Mouse (Mus musculus) frontal cortex, postnatal 10 days (tissue): Measurements from ENCODE around the gene Glipr1l2.
A peak's percentile ranks its signal among the peaks of the same experiment; 100 is the strongest.
"Not testable (repeated sequence)": the region's sequence is repeated elsewhere in the genome, so short reads cannot be mapped to it uniquely, and the experiment has no call there.

Source experiments
- DNase-seq, 2 experiments: peaks; one replicate each; pipeline ENCODE4 v3.0.0; 2022; ENCODE audit warnings: low spot score in 2 of 2, mixed read lengths in 1 of 2

Gene Glipr1l2

DNA sequence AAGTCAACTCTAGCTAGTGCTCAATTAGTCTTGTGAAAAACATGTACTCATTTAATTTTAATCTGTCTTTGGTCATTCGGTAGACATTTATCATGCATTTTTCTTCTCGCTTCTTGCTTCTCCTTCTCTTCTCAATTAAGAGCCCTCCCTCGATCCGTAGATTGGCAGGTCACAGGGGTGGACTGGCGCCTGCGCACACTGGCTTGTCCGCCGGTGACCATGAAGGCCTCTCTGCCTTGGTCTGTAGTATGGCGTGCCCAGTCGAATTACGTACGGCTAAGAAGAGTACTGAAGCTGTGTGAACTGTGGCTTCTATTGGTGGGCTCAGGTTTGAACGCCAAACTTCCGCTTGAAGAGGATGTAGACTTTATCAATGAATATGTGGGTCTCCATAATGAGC, at the start of gene Glipr1l2:
TSS of gene Glipr1l2 (plus strand) at position 198 of the 400 bp plus-strand sequence.
- no peak for DNase-seq

DNA sequence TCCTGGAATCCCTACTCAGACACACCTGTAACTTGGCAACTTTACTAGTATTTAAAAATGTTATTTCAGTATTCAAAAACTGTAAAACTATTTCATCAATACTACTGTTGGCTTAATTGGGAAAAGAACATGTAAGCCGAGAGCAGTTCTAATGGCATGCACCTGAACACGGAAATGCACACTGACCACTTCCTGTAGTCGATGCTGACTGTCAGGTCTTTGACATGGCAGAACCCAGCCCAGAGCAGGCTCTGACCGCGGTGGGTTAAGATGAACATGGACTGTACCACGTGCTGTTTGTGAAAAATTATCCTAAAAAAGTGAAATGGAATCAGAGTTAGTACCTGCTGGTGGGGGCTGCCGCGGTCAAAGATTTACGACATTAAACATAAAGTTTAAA, 39.6 kb upstream of the Glipr1l2 start:
- DNase-seq = not testable (repeated sequence)

DNA sequence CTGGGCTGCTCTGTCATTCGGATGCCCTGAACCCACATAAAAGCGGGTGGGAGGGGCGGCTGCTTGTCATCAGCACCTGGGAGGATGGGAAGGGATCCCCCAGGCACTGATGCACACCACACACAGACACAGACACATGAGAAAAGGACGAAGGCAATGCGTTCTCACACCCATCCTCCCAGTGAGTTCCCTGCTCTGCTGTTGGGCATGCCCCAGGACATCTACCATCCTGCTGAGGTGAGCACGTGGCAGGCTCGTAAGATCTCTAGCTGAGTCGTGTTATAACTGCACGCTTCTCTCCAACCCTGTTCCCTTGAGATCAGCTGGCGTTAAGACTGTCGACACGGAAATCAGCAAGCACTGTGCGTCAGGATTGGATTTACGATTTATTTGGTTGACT, 38.9 kb upstream of the Glipr1l2 start:
- DNase-seq = not testable (repeated sequence)

DNA sequence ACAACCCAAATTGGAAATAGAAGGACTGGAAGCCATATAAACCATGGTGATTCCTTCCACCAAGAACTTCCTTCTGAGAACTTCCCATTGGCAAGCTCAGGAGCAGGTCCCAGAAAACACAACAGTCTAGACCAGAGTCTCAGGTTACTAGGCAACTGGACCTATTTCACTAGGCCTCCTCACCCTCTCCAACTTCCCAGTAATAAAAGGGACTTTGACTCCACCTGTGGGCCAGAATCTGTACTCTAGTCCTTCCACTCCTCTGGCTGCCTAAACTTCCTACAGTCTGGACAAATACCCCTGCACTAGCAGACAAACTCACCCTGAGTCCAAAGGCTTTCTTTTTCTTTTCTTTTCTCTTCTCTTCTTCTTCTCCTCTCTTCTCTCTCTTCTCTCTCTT, 31.9 kb upstream of the Glipr1l2 start:
- no peak for DNase-seq

DNA sequence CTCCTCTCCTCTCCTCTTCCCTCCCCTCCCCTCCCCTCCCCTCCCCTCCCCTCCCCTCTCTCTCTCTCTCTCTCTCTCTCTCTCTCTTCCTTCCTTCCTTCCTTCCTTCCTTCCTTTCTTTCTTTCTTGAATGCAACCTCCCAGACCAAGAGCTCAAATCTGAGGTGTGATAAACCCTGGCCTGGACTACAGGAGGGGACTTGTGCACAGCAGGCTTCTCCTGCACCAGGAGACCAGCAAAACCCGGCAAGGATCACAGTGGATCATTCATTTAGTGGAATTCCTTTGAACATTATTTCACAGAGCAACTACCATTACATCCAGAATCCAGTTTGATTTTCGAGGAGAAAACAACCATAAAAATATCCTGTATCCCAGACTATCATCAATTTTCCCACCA, 31.2 kb upstream of the Glipr1l2 start:
- DNase-seq = not testable (repeated sequence)

DNA sequence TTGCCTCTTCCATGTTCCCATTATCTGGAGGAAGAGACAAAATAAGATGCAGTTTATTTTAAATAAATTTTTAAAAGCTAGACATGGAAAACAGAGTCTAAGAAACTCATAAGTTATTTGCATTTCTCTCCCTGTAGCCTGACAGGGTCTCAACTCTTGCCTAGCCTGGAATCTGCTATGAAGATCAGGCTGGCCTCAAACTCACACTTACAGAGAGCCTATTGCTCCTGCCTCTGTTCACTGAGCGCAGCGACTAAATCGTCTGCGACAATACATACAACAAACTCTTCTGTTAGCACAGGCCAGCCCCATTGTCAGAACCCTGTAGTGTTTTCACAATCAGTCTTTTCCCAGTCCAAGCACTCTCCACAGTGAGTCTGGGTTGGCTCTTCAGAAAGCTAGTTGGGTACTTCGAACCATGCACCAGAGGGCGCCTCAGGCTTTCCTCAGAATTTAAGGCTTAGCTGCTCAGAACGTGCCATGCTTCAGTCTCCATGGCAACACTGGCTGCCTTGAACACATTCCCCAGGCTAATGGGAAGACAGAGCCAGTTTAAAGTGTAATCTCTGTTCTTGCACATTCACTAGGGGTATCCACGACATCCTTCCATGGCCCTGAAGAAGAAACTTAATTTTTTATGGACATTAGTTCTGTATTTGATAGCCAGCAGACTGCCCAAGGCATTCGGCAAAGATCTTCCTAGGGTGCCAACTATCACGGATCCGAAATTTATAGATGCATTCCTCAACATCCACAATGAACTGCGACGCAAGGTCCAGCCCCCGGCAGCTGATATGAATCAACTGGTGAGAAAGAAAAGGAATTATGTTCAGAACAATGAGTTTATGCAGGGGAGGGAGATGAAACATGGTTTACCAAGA, 23.2 kb upstream of the Glipr1l2 start, which contains the start of gene Glipr1l1:
TSS of gene Glipr1l1 (plus strand) at position 488 of the 881 bp plus-strand sequence.
- peak; percentile 68 to 81 for DNase-seq

DNA sequence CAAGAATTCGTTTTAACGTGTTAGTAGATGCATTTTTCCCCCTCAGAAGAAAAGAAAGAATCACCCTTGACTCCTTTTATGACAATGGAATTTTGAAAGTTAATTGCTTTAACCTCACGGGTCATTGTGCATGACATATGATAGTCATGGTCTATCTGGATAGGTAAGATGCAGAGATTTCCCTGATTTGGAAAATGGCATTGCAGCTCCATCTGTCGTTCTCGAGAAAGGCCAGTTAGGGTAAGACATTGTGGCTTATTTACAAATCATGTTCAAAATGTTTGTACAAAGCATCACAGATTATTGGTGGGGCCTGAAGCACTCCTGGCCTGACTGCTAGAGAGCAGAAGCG, 22.6 kb upstream of the Glipr1l2 start:
- not testable (repeated sequence) for DNase-seq

DNA sequence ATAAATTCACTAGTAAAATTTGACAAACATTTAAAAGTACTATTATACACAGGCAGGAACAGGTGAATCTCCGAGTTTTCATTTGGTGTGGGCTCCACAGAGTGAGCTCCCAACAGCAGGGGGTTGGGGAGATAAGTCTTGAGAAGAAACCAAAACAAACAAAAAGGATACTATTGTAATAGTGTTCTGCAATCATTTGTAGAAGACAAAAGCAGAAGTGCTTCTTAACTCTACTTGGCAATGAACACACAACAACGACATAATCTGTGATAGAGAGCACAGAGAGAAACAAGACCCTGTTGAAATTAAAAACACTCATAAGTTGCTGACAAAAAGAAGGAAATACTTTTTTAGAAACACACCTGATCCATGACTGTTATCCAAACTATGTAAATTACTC, 3.1 kb upstream of the Glipr1l2 start:
- no peak for DNase-seq

DNA sequence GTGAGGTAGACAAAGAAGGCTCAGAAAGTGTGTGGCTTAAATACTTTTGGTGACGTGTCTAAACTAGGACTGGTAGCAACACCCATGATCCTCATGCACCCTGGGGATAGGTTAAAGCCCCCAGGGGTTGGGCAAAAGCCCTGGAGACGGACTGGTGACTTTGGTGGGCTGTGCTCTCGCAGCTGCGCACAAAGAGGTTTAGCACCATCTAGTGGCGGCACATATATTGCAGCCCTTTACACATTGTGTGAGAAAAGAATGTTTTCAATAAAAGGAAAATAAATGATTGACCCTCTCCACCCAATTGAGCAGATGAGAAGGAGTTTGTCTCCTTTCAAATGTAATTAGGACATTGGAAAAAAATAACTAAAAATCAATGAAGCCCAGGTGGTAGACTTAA, 22.6 kb downstream of the Glipr1l2 start:
- peak; percentile 4 to 35 for DNase-seq

DNA sequence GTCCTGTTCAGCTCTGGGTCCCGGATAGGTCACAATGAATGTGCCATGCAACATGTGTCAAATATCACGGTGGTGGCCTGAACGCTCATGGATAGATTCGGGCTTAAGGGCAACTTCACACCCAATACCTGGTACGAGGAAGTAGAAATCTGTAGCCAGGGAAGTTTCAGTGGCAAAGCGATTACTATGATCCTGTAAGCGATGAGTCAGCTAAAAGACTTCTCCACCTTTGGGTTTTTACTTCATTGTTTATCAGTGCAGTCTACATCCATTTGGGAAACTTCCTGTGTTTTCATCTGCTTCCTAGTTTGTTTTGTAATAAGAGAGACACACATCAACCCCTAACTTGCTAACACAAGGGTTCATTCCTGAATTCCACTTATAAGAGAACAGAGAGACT, 27.2 kb downstream of the Glipr1l2 start:
- no peak for DNase-seq

DNA sequence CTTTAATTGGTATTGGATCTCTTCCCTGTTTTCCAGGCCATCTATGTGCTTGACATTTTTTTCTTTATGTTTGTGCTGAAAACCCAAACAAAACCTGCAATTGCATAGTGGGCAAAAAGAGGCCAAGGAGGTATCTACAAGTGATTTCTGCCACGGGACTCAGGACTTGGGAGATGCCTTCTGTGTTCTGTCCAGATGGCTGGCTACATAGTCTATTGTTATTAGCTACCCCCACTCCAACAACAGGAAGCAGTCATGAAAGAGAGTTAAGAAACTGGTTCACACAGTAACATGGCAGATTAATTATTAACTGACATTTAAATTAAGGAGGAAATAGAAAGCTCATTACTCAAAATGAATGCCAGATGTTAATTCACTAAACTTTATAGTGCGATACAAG, 41.9 kb downstream of the Glipr1l2 start:
- not testable (repeated sequence) for DNase-seq

DNA sequence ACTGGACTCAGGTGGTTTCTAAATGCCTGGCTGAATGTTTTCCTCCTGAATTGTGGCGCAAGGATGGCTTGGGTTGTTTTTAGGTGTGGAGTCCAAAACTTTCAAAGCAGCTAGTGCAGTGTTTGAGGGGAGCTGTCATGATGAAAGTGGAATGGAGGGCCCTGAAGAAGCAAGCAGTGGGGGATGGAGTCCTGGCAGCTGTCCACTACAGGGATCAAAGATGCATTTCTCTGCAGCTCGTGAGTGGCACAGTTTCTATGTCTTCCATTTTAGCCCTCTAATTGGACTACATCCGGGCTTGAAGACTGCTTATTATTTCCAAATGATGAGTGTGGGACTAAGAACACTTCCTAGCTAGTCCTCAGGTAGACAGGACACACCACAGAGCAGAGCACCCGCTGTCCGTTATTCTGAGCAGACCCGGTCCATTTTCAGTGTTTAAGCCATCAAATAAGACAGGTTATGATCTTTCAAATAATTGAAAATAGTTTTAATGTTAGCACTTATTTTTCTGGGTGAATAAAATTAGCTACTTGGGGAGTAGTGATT, 44.6 kb downstream of the Glipr1l2 start:
- DNase-seq = not testable (repeated sequence)

DNA sequence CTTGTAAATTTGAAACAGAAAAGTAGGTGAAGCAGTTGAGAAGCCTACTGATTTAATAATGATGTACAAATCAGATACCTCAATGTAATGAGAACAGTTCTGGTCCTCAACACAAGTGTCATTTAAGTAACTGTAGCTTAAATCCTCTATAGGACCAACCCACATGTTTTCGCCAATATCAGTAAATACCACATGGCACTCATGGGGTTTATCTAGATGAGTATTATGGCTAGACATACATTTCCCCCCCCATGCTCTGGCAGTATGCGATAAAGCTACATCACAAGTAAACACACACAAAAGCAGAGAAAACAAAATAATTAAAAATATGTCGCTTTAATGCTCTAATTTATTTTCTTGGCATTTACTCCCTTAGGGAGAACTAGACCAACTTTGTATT, 49.0 kb downstream of the Glipr1l2 start:
- no peak for DNase-seq

DNA sequence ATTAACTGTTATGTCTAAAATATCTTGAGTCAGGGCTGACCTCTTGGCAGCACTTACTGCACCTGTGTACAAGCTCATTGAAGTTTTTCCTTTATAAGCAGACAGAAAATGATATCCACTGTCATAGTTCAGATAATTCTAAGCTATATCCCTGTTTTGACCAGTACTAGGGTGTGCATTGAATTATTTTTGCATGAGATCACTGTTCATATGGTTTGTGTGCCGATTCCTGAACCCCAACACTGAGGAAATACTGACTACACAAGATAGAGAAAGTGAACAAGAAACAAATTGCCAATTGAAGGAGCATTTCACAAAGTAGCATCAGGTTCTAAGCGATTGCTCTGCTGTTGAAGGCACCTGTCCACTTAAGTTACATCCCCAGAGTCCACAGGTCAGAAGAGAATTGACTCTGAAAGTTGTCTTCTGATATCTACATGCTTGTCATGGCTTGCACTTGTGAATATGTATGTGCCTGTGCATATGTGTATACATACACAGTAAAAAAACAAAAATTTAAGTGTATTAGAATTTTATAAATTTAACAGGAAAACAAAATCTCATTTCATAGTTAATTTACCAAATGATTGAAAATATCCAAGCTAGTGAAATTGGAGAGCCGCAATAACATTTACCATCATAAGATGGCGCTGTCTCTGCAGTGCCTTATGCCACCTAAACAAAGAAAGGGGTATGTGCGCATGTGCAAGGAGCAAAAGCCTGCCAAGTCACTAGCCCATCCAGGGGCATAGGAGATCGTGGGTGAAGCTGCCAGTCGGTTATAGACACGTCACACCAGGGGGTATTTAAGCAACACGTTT, 55.1 kb downstream of the Glipr1l2 start:
- peak; percentile 16 to 34 for DNase-seq

DNA sequence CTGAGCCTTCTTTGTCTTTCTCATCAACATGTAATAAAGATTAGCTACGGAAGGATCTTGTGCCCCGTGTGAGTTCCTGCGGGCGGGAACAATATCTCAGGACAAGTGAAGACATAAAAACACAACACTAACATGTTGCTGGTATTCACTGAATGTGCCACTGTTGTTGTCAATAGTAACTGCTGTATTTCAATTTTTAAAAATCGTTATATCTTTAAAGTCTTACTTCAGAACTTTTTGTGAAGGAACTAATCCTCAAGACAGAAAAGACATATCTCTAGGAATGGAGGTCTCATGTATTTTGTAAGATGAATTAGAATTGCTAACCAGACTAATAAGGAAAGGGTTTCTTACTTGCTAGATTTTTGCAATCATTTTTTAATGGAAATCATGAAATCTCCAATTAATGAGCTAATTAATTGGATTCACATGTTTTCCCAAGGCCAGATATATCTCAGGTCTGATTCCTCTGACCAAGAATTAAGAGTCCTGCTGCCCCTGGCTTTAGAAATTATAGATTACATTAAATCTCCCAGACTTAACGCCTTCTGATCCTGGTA, 55.8 kb downstream of the Glipr1l2 start:
- DNase-seq = no peak

DNA sequence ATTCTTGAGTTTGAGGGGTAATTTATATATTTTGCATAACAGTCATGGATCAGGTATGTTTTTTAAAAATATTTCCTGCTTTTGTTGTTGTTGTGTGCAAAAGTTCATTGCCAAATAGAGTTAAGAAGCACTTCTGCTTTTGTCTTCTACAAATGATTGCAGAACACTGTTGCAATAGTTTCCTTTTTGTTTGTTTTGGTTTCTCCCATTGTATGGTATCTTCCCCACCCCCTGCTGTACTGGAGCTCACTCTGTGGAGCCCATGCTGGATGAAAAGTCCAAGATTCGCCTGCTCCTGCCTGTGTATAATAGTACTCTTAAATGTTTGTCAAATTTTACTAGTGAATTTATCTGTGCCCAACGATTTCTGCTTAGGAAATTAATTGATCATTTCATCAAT, 56.7 kb downstream of the Glipr1l2 start:
- no peak for DNase-seq
